Mouse (Mus musculus) layer of hippocampus, adult 8-10 months (tissue): ENCODE results near the gene Cdc42bpb. TPM values are rescaled to one million over a fixed set of nuclear protein-coding genes. Genes with fewer than 3 reads are reported as not detected.
A peak's percentile ranks its signal among the peaks of the same experiment; 100 is the strongest.

Source experiments
- DNase-seq, 2 experiments: peaks; one replicate each; pipeline ENCODE4 v3.0.0; 2022; ENCODE audit warnings: low spot score in 2 of 2
- total RNA-seq, 4 experiments: library from RNA; stranded (reverse); gene quantifications; 2 replicates each; pipeline ENCODE4 v1.2.4; 2022

The Cdc42bpb gene
- total RNA-seq, result 100 to 1,000 TPM; 114 to 140 (median 119) TPM

DNA sequence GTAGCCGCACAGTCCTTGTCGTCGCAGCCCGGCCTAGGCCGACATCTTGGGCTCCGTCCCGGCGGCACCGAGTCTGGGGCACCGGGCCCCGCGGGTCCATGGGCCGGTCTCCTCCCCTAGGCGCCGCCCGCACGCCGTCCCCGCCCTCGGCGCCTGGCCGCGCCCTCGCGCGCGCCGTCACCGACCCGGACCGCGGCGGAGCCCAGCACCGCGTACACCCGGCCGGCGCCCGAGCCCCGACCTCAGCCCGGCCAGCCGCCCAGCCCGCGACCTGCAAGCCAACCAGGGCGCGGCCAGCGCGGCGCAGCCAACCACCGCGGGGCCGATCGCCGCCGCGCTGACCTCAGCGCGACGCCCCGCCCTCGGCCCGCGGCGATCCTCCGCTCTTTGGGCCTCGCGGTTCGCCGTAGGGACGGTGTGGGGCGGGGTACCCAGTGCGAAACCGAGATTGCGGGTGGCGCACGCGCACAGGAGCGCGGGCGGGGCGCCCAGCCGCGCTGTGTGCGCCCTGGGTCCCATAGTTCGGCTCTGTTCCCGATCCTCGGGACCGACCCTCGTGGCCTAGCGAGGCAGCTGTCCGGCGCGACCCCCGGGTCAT lies at the start of gene Cdc42bpb:
Gene Cdc42bpb (minus strand): TSS at position 343 of the 598 bp plus-strand sequence.
- DNase-seq, result peak; percentile 88 to 92

DNA sequence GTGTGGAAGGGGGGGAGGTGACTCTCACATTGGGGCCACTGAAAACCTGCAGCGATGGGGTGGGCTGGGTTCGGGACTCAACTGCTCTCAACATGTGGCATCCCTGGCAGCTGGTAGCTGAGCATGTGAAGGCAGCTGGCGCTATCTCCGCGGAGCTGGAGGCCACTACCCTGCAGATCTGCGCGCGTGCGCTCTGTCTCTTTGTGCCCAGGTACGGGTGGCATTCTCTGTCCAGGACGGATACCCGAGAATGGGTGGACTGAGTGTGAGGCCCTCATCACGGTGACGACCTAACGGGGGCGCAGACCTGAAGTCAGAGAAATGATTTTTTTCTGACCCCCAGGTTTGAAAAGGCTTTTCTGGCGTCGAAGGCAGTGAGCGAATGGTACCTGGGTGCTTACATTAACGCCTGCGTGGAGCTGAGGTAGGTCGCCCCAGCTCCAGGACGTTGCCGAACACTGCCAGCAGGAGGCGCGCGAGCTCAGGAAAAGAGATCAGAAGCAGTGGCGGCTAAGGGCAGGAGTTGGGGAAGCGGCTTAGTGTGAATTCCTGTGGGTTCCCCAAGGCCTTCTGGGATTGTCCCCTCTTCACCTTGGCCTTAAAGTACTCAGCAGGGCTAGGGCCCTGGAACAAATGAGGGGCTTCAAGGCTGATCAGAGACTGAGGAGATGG lies 48.4 kb upstream of the Cdc42bpb start:
- DNase-seq, result peak; percentile 79 to 93

DNA sequence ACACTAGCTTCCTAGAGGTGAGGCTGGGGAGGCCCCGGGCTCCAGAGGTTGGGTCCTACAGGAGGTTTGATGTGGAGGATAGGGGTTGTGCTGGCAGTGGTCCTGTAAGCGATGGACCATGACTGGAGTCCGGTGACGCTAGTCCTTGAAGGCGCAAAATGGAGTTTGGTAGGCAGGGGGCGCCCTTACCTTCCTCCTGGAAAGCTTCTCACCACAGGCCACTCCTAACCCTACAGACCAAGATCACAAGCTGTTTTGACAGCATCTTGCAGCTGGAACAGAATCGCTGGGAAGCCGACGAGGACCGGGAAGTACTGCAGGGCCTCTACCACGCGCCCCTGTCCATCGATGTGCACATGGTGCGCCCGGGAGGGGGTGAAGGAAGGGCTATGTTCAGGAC lies 47.7 kb upstream of the Cdc42bpb start:
- DNase-seq, result peak; percentile 51 to 84

DNA sequence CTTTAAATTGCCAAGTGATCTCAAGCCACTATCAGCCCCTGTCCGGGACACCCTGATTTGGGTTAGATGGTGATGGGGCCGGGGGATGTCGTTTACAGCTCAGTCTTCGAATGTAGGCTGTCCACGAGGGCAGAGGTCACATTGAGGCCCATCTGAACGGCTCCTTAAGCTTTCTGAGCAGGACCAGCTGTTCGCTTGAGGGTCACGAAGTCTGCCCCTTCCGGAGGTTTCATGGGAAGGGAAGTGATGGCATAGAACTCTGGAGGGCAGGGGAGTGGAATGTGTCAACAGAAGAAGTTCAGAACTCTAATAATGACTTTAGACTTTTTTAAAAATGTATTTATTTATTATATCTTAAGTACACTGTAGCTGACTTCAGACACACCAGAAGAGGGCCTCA lies 47.0 kb upstream of the Cdc42bpb start:
- DNase-seq, result no peak

DNA sequence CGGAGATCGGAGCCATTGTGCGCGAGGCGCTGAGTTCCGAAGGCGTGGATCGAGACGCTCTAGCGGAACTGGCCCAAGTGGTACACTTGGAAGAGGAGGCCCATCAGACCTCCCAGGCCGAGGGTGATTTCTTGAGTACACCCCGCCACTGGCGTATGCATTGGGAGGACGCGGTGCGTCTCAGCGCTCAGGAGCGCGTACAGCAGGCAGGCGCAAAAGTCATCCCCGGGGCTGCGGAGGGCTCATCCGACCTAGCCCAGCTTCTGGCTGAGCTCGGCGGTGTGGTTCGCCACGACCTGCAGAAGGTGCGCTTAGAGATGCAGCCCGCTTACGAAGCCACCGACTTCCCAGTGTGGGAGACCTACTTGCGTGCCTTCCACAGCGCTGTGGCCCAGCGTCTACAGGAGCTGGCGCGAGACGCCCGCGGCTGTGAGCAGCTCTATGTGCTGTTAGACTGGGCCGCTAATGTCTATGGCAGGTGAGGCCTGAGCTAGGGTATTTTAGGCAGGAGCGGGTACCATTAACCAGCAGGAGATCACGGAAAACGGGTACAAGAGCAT lies 46.1 kb upstream of the Cdc42bpb start:
- no peak for DNase-seq

DNA sequence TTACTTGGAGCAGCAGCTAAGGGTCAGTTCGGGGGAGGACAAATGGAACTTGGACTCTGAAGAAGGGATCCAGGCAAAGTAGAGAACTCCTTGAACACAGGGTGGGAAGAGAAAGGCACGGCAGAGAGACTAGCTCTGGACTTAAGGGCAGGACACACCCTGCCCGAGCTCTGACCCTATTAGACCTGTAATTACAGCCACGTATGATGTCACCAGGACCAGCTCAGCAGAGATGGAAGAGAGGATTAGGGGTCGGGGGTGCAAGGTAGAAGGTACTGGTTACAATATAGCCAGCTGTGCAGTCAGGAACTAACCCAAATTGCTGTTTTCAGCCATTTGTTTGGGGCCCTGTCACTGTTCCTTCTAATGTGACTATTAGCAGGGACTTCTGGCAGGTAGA lies 45.3 kb upstream of the Cdc42bpb start:
- DNase-seq, result no peak

DNA sequence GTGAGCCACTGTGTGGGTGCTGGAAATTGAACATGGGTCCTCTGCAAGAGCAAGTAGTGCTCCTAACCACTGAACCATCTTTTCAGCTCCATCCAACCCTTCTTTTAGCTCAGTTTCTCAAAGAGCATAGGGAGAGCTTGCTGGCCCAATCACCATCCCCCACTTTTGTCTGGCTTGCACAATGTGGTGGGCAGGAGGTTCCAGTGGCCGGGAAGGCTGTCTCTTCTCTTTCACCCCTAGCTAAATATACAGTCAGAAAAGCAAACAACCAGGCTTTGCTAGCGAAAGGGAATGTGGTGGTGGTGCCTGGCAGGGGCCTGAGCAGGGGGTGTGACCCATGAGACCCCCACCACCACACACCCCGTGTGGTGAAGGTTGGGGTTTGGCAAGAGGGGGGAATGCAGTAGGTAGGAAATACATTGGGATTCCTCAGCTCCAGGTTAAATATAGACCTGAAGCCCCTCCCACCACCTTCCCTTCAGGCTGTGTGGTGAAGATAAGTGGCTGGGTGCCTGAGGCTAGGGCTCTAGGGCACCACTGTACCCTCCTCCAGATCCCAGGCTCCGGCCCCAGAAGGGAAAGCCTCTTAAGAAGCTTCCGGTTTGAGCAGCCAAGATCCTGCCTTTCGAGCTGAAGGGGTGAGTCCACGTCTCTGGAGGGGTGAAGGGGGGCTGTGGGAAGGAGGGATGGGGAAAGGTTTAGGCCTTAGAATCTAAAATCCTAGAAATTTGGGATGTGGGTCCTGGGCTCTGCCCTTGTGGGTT lies 43.6 kb upstream of the Cdc42bpb start:
- DNase-seq, result no peak

DNA sequence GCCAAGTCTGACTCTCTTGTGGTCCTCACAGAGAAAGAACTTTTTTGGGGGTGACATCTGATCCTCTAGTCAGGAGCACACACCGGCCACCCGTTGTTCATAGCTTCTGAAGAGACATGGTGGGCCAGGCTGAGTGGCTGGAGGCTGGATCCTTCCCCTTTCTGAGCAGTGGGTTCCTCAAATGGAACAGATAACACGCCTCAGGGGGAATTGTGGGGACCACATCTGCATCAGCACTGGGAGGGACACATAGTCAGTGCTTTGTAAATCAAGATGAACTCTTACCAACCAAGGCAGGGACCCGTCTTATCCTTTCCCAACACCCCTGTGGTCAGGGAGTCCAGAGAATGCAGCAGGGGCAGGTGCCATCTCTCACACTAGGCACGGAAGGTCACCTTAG lies 42.4 kb upstream of the Cdc42bpb start:
- no peak for DNase-seq

DNA sequence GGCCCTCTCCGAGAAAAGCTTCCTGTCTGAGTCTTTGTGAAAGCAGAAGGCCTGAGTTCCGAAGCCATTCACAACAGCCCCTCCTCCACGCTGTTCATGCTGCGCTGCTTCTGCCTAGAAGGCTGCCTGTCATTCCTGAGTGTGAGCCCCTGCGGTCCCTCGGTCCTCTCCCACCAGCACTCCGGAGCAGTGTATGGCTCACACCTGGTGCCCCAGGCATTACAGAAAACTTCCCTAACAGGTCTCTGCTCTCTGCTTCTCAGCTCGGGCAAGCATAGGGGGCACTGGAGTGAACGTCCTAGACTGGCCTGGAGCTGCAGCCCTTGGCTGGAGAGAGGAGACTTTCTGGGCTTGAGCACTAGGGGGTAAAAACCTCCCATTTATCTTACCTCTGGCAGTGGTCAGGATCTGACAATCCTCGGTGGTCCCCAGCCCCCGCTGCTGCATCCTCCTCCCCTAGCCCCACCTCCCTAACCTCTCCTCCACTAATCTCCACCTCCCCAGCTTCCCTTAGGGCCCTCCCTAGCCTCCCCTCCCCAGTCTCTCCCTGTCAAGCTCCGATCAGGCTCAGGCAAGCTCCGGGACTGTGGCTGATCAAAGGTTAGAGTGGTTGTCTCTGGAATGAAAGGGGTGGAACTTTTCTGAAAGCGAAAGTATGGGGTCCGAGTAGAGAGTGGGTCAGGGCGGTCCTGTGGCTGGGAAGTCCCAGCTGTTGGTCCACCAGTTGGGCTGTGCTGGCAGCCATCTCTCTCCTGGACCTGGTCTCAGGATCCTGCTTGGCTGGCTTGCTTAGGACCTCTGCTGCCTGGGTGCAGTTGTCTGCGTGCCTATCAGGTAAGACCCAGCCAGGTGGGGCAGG lies 39.6 kb upstream of the Cdc42bpb start, which contains the start of gene Exoc3l4:
Gene Exoc3l4 (plus strand): TSS at position 97 of the 859 bp plus-strand sequence.
- no peak for DNase-seq

DNA sequence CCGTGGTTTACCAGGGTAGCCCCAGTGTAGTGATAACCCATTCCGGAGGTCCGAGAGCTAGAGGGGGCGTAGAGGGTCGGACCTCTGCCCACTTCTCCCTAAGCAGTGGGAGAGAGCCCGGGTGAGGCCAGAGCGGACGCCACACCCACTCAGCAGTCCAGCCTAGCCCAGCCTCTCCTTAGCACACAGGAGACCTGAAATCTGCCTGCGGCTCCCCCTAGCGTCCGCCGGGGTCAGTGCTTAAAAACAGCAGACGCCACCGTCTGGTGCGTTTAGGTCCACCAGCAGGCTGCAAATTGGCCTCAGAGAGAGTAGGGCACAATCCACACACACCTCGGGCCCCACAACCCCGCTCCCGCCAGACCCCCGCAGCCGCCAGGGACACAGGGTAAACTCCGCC lies 35.8 kb upstream of the Cdc42bpb start:
- peak; percentile 77 to 90 for DNase-seq

DNA sequence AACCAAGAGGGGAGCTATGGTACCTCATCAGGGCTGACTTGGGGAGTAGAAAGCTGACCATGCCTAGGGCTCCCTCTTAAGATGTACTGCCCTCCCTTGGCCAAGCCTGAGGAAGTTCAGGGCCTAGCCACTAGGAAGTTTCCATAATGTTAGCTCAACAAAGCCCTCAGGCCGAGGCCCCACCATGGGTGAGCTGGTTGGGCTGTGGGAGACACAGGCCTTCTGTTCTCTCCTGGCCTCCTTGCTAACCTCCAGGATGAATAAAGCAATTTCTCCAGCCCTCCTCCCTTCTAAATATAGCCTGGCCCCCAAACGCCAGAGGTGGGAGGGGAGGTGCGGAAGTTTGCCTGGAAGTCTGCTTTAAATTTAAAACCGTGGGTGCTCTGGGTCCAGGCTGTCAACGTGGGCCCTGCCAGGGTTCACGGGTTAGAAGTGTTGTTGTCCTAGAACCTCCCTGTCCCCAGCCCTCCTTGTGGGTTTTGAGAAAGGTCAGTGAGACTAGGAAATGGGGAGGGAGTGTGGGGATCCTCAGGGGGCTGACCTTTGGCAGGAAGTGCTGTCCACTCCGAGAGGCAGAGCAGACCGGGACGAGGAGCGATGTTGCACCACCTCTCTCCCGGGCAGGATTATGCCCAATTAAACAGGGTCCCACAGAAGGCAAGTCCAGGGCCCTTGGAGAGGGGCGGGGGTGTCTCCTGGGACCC lies 35.2 kb upstream of the Cdc42bpb start:
- DNase-seq, result no peak

DNA sequence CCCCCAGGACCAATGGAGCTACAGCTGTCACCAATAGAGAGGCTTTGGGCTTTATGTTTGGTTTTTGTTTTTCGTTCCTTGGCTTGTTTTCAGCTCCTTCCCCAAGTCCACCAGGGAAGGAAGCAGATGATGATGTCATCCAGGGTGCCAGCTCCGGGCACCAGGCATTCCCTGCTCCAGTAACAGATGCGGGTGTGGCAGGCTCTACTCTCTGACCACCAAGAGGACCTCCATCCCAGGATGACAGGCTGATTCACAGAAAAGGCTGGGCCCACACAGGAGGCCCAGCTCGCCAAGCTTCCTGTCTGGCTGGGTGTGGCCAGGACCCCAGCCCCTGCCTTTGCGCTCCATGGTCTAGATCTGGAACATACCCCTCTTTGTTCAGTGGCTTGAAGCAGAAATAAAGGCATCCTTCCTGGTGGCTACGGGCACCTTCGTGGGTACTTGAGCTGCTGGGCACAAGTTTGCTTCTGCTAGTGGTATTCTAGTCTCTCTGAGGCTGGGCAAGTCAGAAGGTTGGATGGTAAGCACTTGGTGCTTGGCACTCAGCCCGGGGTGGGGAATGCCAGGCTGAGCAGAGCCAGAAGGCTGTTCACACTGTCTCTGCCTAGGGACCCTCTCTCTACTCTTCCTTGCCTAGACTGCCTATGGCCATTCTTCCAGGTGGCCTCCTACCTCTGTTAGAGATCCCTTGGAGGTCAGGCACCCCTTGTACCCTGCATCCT lies 34.3 kb upstream of the Cdc42bpb start:
- no peak for DNase-seq

DNA sequence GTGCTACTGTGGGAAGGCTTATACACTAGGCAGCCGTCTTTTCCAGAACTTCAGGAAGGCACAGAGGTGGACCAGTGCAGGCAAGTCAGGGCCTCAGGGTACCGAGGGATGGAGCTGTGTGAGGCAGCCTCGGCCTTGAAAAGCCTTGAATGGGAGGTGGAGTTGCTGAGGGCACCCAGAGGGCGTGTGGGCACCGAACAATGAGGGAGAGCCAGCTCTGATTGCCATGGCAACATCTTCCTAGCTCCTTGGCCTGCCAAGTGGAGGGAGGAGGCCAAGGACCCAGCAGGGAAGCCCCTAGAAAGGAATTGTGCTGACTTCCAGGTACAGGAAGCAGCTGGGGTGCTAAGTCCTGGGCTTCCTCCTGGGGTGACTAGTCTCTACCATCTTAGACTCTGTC lies 32.1 kb upstream of the Cdc42bpb start:
- DNase-seq, result no peak

DNA sequence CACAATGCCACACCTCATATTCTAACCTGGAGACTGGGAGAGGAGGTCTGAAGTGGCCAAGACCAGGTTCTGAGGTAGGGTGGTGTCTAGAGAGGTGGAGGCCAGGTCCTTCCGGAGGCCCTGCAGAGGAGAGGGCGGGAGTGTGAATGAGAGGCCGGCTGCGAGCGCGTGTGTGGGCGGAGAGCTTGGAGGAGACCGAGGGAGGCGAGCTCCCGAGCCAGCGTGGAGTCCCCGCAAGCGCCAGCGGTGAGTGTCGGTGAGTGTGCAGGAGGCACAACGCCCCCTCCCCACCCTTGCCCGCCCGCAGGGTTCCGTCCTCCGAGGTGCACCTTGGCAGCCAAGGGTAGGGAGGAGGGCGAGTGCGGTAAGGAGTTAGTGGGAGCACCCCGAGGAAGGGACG lies 29.1 kb upstream of the Cdc42bpb start, which contains the start of gene Lbhd2:
Gene Lbhd2 (plus strand): TSS at position 188 of the 400 bp plus-strand sequence.
- no peak for DNase-seq

DNA sequence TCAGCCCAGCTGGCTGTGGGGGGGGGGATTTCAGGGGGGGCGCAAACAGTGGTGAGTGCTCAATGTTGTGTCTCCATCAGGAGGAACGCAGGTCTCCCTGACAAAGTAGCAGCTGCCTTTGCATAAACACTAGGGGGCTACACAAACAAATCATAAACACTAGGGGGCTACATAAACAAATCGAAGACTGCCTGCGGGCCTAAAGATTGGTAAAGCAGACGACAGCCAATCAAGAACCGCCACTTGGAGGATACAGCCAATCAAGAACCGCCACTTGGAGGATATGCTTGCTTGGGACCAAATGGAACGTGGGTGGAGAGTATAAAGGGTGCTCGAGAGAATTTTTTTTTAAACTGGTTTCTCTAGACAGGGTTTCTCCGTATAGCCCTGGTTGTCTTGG lies 27.4 kb upstream of the Cdc42bpb start:
- DNase-seq, result no peak

DNA sequence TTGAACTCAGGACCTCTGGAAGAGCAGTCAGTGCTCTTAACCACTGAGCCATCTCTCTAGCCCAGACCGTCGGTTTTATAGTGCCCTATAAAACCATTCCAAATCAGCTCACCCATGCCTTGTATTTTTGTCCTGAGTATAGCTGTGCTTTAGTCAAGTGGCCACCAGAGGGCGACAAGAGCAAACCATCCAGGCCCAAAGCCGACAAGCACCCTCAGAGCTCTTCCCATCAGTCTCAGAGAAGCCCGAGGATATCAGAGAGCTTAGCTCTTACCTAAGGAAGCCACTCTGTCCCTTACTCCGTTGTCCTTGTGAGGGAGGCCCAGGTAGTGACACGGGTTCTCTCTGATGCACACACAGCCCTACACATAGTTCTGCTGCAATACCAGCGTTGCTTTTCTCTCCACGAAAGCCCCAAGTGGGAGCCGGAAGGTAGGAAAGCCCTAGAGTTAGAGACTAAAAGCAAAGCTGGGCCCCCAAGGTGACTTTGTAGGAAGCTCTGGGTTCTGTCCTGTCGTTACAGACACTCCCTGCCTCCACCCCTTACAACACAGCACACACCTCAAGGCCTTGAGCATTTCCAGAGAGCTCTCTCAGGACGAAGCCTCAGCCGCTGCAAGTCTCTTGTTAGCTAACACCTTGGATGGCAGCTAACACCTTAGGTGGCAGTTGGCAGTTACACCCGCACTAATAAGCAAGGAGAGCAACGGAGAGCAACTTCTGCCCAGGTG lies 24.1 kb upstream of the Cdc42bpb start:
- peak; percentile 53 to 84 for DNase-seq

DNA sequence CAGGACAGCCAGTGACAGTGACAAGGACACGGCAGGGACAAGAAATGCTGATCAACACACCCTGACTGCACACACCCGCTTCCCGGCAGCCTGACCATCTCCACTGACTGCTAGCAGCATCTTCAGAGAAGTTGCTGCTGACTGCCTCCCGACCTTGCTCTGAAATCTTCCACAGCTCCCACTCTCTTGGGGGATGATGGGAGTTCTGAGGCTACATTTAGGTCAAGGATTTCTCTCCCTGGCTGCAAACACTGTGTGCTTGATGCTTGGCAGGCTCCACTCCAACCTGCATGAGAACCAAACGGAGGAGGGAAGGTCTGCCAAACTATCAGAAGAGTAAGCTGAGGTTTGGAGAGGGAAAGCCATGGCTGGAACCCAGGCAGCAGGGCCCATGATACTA lies 19.5 kb upstream of the Cdc42bpb start:
- DNase-seq, result no peak

DNA sequence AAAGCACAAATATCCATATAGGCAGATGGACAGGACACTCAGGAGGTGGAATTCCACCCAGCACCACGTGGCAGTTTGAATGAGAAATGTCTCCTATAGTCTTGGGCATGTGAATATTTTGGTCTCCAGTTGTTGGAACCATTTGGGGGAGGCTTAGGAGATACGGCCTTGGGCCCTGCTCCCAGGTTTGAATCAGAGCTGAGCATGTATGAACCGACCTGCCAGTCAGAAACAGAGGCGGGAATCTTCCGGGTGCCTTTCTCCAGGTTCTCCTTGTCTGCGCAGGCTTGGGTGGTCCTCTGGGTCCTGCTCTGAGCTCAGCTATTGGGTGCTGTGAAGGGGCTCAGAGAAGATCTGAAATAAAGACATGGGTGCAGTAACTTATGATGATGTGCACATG lies 16.5 kb upstream of the Cdc42bpb start:
- no peak for DNase-seq

DNA sequence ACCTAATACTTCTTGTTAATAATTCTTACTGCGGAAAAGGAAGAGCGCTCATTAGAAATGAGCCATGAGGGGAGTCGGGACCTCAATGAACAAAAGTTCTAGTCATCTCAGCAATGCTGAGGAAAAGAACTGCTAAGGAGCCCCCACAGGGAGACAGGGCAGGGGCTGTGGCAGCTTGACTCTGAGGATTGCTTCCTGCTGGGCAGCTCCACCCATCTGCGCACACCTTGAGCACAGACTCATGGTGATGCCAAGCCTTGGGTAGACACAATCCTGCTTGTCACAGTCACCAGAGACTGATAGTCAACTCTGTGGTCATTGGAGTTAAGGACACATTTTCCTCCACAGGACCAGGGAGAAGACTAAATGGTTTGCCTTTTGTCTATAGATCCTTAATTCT lies 9.6 kb upstream of the Cdc42bpb start:
- DNase-seq, result no peak
